Mouse (Mus musculus) neural tube, embryonic 12.5 days (tissue): Measurements from ENCODE around the gene Olfr1175-ps. TPM values are rescaled to one million over a fixed set of nuclear protein-coding genes. Genes with fewer than 3 reads are reported as not detected.

ENCODE experiments used
- ATAC-seq: fragments of 200-750 bp; cut with Nextera tagmentation; 2 replicates; pipeline ENCODE4 v1.8.0; 2017; ENCODE audit warnings: low read depth, mild to moderate bottlenecking, moderate TSS enrichment, moderate library complexity; ENCODE audit not compliant: low FRiP score
- H3K27ac ChIP-seq: fragments of 300-500 bp; sonication (generic); 2 replicates; pipeline ENCODE4 v1.5.1; 2016
- H3K27me3 ChIP-seq: fragments of 300-500 bp; sonication (generic); replicated peaks from 2 replicates; pipeline ENCODE4 v1.6.1; 2016; ENCODE audit warnings: mild to moderate bottlenecking
- H3K36me3 ChIP-seq: fragments of 300-500 bp; sonication (generic); 2 replicates; pipeline ENCODE4 v1.6.1; 2016; ENCODE audit warnings: mild to moderate bottlenecking
- H3K4me1 ChIP-seq: fragments of 300-500 bp; sonication (generic); 2 replicates; pipeline ENCODE4 v1.6.1; 2016
- H3K4me2 ChIP-seq: fragments of 300-500 bp; sonication (generic); replicated peaks from 2 replicates; pipeline ENCODE4 v1.6.1; 2016; ENCODE audit warnings: mild to moderate bottlenecking
- H3K4me3 ChIP-seq: fragments of 300-500 bp; sonication (generic); 2 replicates; pipeline ENCODE4 v1.5.1; 2016
- H3K9ac ChIP-seq: fragments of 300-500 bp; sonication (generic); 2 replicates; pipeline ENCODE4 v1.6.1; 2016; ENCODE audit warnings: mild to moderate bottlenecking
- H3K9me3 ChIP-seq: fragments of 300-500 bp; sonication (generic); 2 replicates; pipeline ENCODE4 v1.6.1; 2016; ENCODE audit warnings: mild to moderate bottlenecking
- WGBS: fragments of 180-500 bp; shearing (Covaris S2); methylation state at CpG from one replicate; pipeline ENCODE4 v1.1.7; 2016; 5-methylcytosine and 5-hydroxymethylcytosine counted together
- polyA plus RNA-seq: library from polyadenylated mRNA; unstranded; fragments of >200 nt; fragmentation: Nextera tagmentation; extraction: Ambion mirVana; gene quantifications from 2 replicates; pipeline ENCODE4 v1.2.1, GENCODE M21; 2016

The Olfr1175-ps gene
- polyA plus RNA-seq, result not detected in 2 replicates

DNA sequence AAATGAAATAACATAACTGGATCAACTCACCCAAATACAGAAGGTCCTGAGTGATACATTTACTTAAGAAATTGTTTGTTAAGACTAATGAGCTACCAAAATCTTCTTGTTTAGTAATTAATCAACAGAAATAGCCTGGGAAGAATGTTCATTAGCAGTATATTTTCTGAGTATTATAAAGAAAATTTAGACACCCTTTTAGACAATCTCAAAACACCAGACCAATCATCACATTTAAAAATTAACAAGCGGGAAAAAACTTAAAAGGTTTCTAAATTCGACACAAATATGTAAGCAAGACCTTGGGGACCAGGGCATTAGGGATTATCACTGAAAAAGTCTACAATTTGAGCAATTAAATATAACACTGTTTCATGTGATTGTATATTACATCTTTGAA, at the start of gene Olfr1175-ps:
Gene Olfr1175-ps, minus strand, starts transcription at position 101 of the 400 bp plus-strand sequence.
- no peak within 1 kb of the TSS for H3K9ac ChIP-seq
- no peaks in the 10 kb centered on the region for H3K36me3 ChIP-seq
- WGBS, result 84% methylated on average over 2 of the region's 2 CpGs
- H3K27me3 ChIP-seq, result no peaks in the 10 kb centered on the region
- no peak within 1 kb of the TSS for H3K4me3 ChIP-seq
- no peak within 1 kb of the TSS for H3K4me2 ChIP-seq
- no peaks in the 10 kb centered on the region for H3K9me3 ChIP-seq
- ATAC-seq, result no peak
- H3K27ac ChIP-seq, result no peak within 1 kb of the TSS
- H3K4me1 ChIP-seq, result no peaks in the 10 kb centered on the region

DNA sequence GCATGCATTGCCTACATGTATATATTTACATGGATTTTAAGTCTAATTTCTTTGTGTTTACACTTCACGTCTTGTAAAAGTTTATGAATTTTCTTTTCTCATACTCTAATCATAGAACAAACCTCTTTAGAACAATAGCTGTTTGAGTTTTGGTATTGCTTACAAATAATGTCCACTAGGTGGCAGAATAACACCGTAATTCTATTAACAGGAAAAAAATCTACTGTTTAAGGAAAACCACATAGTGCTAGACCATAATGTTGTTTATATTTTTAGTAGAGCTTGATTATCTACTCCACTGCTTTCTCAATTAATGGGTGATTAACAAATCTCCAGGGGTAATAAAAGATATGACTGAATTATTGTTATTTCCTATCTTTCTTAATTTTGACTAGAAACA, 29.3 kb upstream of the Olfr1175-ps start:
- no peaks in the 10 kb centered on the region for H3K36me3 ChIP-seq
- no peak overlapping the region for H3K9ac ChIP-seq
- no peak overlapping the region for H3K4me3 ChIP-seq
- no peaks in the 10 kb centered on the region for H3K27me3 ChIP-seq
- 9% methylated on average over 2 of the region's 2 CpGs for WGBS
- H3K4me2 ChIP-seq, result no peak overlapping the region
- no peaks in the 10 kb centered on the region for H3K9me3 ChIP-seq
- no peaks in the 10 kb centered on the region for H3K4me1 ChIP-seq
- ATAC-seq, result no peak
- no peak overlapping the region for H3K27ac ChIP-seq

DNA sequence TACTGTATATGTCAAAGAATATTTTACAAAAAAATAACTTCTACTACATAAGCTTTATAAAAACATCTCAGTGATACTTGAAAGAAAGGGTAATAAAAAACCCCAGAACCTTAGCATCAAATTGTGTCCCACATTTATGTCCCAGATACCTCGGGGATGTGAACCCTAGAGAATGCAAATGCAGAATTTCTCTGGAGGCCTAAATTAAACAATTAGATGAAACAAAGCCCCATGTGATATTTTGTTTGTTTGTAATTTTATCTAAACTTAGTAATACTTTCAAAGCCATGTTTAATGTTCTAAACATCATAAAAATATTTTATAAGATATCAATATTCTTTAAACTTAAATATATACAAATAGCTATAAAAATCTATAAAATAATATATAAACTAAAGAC, 19.4 kb upstream of the Olfr1175-ps start, which contains the start of gene Olfr1177-ps:
Gene Olfr1177-ps, minus strand, starts transcription at position 101 of the 400 bp plus-strand sequence.
- ATAC-seq, result no peak
- Histone ChIP-seq H3K27ac (no peak within 1 kb of the TSS), H3K27me3 (no peaks in the 10 kb centered on the region), H3K4me1 (no peaks in the 10 kb centered on the region), H3K36me3 (no peaks in the 10 kb centered on the region), H3K9me3 (no peaks in the 10 kb centered on the region), H3K4me3 (no peak within 1 kb of the TSS), H3K4me2 (no peak within 1 kb of the TSS), H3K9ac (no peak within 1 kb of the TSS)
- 86% methylated on average over 1 of the region's 1 CpGs for WGBS

DNA sequence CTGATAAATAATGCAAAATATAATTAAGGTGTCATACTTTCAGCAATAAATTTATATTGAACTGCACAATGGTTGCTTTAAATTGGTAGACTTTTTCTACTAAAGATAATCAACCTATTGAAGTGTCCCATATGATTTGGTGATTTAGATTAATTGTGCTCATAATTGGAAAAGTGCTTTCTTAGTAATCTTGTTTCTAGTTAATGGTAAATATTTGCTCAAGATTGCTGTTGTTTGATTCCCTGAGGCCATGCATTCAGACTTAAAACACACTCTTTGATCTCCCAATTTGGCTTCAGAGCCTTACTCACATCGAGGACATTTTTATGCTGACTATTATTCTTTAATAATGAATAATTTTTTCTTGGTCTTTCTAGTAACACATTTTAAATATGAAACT, 9.4 kb upstream of the Olfr1175-ps start, which contains the start of gene Olfr1176:
Gene Olfr1176, plus strand, starts transcription at position 301 of the 400 bp plus-strand sequence.
- no peaks in the 10 kb centered on the region for H3K36me3 ChIP-seq
- no peak for ATAC-seq
- no peaks in the 10 kb centered on the region for H3K9me3 ChIP-seq
- no peak within 1 kb of the TSS for H3K4me3 ChIP-seq
- WGBS, result 82% methylated on average over 1 of the region's 1 CpGs
- H3K27me3 ChIP-seq, result no peaks in the 10 kb centered on the region
- H3K27ac ChIP-seq, result no peak within 1 kb of the TSS
- H3K9ac ChIP-seq, result no peak within 1 kb of the TSS
- no peaks in the 10 kb centered on the region for H3K4me1 ChIP-seq
- H3K4me2 ChIP-seq, result no peak within 1 kb of the TSS

DNA sequence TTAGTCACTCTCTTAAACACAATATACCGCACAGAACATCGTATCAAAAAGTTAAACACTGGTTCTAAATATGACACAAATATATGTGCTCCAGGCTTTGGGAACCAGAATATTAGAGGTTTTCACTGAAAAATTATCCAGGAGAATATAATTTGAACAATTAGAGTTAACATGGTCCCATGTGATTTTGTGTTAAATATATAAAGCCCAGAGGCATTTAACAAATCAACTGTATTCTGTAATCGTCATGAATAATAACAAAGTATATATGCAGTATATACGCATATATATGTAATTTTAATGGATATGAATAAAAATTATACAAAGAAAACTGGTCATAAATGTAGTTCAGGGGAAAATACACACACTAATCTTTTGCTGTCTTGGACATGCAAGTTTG, 12.0 kb downstream of the Olfr1175-ps start, which contains the start of gene Olfr1174-ps:
Gene Olfr1174-ps, minus strand, starts transcription at position 101 of the 400 bp plus-strand sequence.
- H3K4me3 ChIP-seq, result no peak within 1 kb of the TSS
- no peak within 1 kb of the TSS for H3K4me2 ChIP-seq
- no peaks in the 10 kb centered on the region for H3K9me3 ChIP-seq
- H3K4me1 ChIP-seq, result no peaks in the 10 kb centered on the region
- no peak within 1 kb of the TSS for H3K27ac ChIP-seq
- H3K27me3 ChIP-seq, result no peaks in the 10 kb centered on the region
- no peak for ATAC-seq
- H3K36me3 ChIP-seq, result no peaks in the 10 kb centered on the region
- no peak within 1 kb of the TSS for H3K9ac ChIP-seq
- WGBS, result 94% methylated on average over 4 of the region's 4 CpGs

DNA sequence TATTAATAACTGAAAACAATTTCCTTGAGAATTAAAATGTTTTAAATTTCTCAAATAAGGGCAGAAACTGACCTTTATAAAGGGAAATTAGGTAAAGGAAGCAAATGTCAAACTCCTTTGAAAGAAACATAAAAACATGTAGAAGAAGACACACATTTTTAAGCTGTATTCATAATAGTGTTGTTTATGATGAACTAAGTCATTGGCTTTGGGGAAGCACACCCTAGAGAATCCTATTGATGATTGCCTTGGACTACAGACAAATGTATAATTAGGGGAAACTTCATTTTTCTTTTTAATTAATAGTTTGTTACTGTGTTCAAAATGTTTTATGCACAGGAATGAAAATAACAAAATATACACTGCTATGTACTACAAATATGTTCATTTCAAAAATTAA, 47.2 kb downstream of the Olfr1175-ps start, which contains the start of gene Olfr1173:
Gene Olfr1173, minus strand, starts transcription at position 101 of the 400 bp plus-strand sequence.
- Histone ChIP-seq H3K27me3 (no peaks in the 10 kb centered on the region), H3K36me3 (no peaks in the 10 kb centered on the region), H3K4me2 (no peak within 1 kb of the TSS), H3K27ac (no peak within 1 kb of the TSS), H3K4me3 (no peak within 1 kb of the TSS), H3K9me3 (no peaks in the 10 kb centered on the region), H3K4me1 (no peaks in the 10 kb centered on the region), H3K9ac (no peak within 1 kb of the TSS)
- ATAC-seq, result no peak

Other genes starting within 250 kb of the Olfr1175-ps start
- not detected in 2 replicates for gene Olfr1164, start 233.2 kb downstream of the Olfr1175-ps start, polyA plus RNA-seq
- gene Olfr1166, start 198.9 kb downstream of the Olfr1175-ps start, polyA plus RNA-seq, result not detected in 2 replicates
- not detected in 2 replicates for gene Olfr1167, start 172.0 kb downstream of the Olfr1175-ps start, polyA plus RNA-seq
- gene Olfr1168, start 145.3 kb downstream of the Olfr1175-ps start, polyA plus RNA-seq, result not detected in 2 replicates
- not detected in 2 replicates for gene Olfr1170, start 98.9 kb downstream of the Olfr1175-ps start, polyA plus RNA-seq
- gene Olfr1173, start 47.3 kb downstream of the Olfr1175-ps start, polyA plus RNA-seq, result not detected in 2 replicates
- gene Olfr1174-ps, start 12.1 kb downstream of the Olfr1175-ps start, polyA plus RNA-seq, result not detected in 2 replicates
- gene Olfr1176, start 9.5 kb upstream of the Olfr1175-ps start, polyA plus RNA-seq, result not detected in 2 replicates
- gene Olfr1177-ps, start 19.3 kb upstream of the Olfr1175-ps start, polyA plus RNA-seq, result not detected in 2 replicates
- gene Olfr1178, start 59.8 kb upstream of the Olfr1175-ps start, polyA plus RNA-seq, result not detected in 2 replicates
- not detected in 2 replicates for gene Olfr1179, start 79.2 kb upstream of the Olfr1175-ps start, polyA plus RNA-seq
- gene Olfr1180, start 91.9 kb upstream of the Olfr1175-ps start, polyA plus RNA-seq, result not detected in 2 replicates
- gene Olfr1181, start 99.0 kb upstream of the Olfr1175-ps start, polyA plus RNA-seq, result not detected in 2 replicates
- not detected in 2 replicates for gene Gm13757, start 121.9 kb upstream of the Olfr1175-ps start, polyA plus RNA-seq
- not detected in 2 replicates for gene Olfr1183, start 127.7 kb upstream of the Olfr1175-ps start, polyA plus RNA-seq
- not detected in 2 replicates for gene Olfr1184, start 156.4 kb upstream of the Olfr1175-ps start, polyA plus RNA-seq
- not detected in 2 replicates for gene Olfr1185-ps1, start 166.1 kb upstream of the Olfr1175-ps start, polyA plus RNA-seq
- gene Olfr1186, start 191.3 kb upstream of the Olfr1175-ps start, polyA plus RNA-seq, result not detected in 2 replicates
- not detected in 2 replicates for gene Olfr1188, start 229.7 kb upstream of the Olfr1175-ps start, polyA plus RNA-seq